Mouse (Mus musculus) limb, embryonic 11.5 days (tissue): ENCODE results near the gene Pik3ca. TPM values are rescaled to one million over a fixed set of nuclear protein-coding genes. Genes with fewer than 3 reads are reported as not detected.

ENCODE experiments used
- ATAC-seq: fragments of 200-750 bp; cut with Nextera tagmentation; 2 replicates; pipeline ENCODE4 v1.8.0; 2017; ENCODE audit warnings: low read depth; ENCODE audit not compliant: insufficient number of reproducible peaks, low FRiP score, low TSS enrichment
- DNase-seq: peaks from one replicate; pipeline ENCODE4 v3.0.0-alpha.2; 2015; ENCODE audit warnings: low spot score
- H3K27ac ChIP-seq: fragments of 300-500 bp; sonication (generic); replicated peaks from 2 replicates; pipeline ENCODE4 v1.5.1; 2014; ENCODE audit warnings: low read depth, mild to moderate bottlenecking, low read length
- H3K27me3 ChIP-seq: fragments of 300-500 bp; sonication (generic); 2 replicates; pipeline ENCODE4 v1.6.1; 2014; ENCODE audit warnings: mild to moderate bottlenecking, low read length, mixed read lengths; ENCODE audit not compliant: control insufficient read depth, insufficient read depth
- H3K36me3 ChIP-seq: fragments of 300-500 bp; sonication (generic); 2 replicates; pipeline ENCODE4 v1.6.1; 2014; ENCODE audit warnings: mild to moderate bottlenecking, low read length, moderate library complexity, mixed read lengths; ENCODE audit not compliant: control insufficient read depth, insufficient read depth
- H3K4me1 ChIP-seq: fragments of 300-500 bp; sonication (generic); 2 replicates; pipeline ENCODE4 v1.6.1; 2014; ENCODE audit warnings: low read length, mixed read lengths; ENCODE audit not compliant: control insufficient read depth, insufficient read depth
- H3K4me2 ChIP-seq: fragments of 300-500 bp; sonication (generic); 2 replicates; pipeline ENCODE4 v1.6.1; 2014; ENCODE audit warnings: low read depth, mild to moderate bottlenecking, moderate library complexity; ENCODE audit not compliant: severe bottlenecking
- H3K4me3 ChIP-seq: fragments of 300-500 bp; sonication (generic); 2 replicates; pipeline ENCODE4 v1.5.1; 2014; ENCODE audit warnings: low read depth, low read length
- H3K9ac ChIP-seq: fragments of 300-500 bp; sonication (generic); 2 replicates; pipeline ENCODE4 v1.6.1; 2014; ENCODE audit warnings: mild to moderate bottlenecking, low read length
- H3K9me3 ChIP-seq: fragments of 300-500 bp; sonication (generic); 2 replicates; pipeline ENCODE4 v1.6.1; 2016; ENCODE audit warnings: low read length; ENCODE audit not compliant: control insufficient read depth
- WGBS: fragments of 180-500 bp; shearing (Covaris S2); extraction: QIAGEN DNeasy Blood & Tissue Kit; methylation state at CpG from one replicate; pipeline ENCODE4 v1.1.7; 2014; 5-methylcytosine and 5-hydroxymethylcytosine counted together
- polyA plus RNA-seq: library from polyadenylated mRNA; unstranded; fragments of >200 nt; fragmentation: Nextera tagmentation; extraction: Ambion mirVana; gene quantifications from 2 replicates; pipeline ENCODE4 v1.2.1, GENCODE M21; 2014

Pik3ca gene
- polyA plus RNA-seq, 1 experiment from 2014 or later, result 16.9 TPM

DNA sequence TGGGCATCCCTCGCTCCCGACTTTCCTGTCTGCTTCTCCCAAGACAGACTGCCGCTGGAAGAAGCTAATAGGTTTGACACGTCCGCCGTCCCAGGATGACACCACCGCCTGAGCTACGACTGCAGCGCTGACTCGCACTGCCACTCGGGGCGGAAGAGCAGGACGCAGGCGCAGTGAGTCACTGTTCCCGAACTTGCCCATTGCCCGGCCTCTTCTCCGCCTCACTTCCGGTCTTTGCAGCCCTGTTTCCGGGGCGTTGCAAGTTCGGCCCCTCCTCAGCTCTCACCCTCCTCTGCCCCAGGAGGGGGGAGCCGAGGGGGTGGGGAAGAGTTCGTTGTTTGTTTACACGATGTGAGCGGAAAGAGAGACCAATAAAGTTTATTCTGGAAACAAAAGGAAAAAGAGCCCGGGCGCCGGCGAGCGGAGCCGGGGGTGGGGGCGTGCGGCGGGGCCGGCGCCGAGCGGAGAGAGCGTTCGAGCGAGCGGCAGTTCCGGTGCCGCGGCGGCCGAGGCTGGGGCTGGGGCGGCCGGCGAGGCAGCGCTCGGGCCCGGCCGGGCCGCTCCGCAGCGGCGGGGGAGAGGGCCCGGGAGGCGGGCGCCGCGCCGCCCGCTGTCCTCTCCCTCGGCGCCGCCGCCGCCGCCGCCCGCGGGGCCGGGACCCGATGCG lies 544 bp upstream of the Pik3ca start:
- Histone ChIP-seq H3K4me2 (peak overlapping the region; percentile 69), H3K4me1 (peaks cover 20% of the 10 kb centered on the region), H3K36me3 (no peaks in the 10 kb centered on the region), H3K9me3 (no peaks in the 10 kb centered on the region), H3K27ac (peak overlapping the region; percentile 97), H3K4me3 (peak overlapping the region; percentile 95), H3K27me3 (no peaks in the 10 kb centered on the region), H3K9ac (peak overlapping the region; percentile 95)
- DNase-seq (peak; percentile 98), ATAC-seq (peak; percentile 99)
- under 1% methylated on average over 51 of the region's 77 CpGs for WGBS

DNA sequence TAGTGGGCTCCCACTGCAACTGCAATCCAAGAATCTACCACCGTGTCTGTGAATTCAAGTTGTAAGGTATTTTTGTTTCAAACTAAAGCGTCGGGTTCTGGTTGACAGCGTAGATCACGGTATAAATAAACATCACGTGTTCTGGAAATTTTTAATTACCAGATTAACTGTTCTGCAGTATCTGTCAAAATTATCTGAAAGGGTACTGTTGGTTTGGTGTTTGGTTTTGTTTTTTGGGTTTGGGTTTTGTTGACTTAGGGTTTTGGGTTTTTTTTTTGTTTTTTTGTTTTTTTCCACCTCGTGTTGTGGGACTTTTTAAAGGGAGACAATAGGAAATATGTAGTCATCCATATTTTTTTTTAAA lies 686 bp downstream of the Pik3ca start:
- peaks cover 20% of the 10 kb centered on the region for H3K4me1 ChIP-seq
- DNase-seq, result no peak
- peak overlapping the region; percentile 95 for H3K4me3 ChIP-seq
- H3K4me2 ChIP-seq, result peak overlapping the region; percentile 69
- H3K36me3 ChIP-seq, result no peaks in the 10 kb centered on the region
- no peaks in the 10 kb centered on the region for H3K9me3 ChIP-seq
- no peak overlapping the region for H3K27ac ChIP-seq
- no peak overlapping the region; the same call in 1 of the 2 replicates for H3K9ac ChIP-seq
- ATAC-seq, result no peak
- no peaks in the 10 kb centered on the region for H3K27me3 ChIP-seq
- 3% methylated on average over 7 of the region's 7 CpGs for WGBS

DNA sequence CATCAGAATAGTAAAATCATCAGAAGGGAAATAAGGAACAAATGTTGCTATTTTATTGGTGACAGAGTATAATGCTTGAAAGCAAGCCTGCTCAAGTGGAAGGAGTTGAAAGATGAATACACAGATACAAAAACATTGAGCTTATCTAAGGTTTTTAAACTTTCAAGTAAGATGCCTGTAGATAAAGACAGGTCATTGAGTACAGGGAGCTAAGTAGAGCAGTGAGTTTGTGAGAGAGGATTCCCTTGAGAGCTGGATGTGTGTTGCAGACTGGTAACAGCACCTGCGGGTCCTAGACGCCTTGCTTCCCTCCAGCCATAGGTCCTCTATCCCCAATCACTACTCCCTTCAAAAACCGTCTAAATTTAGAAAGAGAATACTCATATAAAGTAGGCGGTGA lies 1.2 kb downstream of the Pik3ca start:
- WGBS, result 14% methylated on average over 4 of the region's 4 CpGs
- no peaks in the 10 kb centered on the region for H3K36me3 ChIP-seq
- ATAC-seq (no peak), DNase-seq (no peak)
- peak overlapping the region; percentile 17; the same call in 1 of the 2 replicates for H3K4me2 ChIP-seq
- H3K27me3 ChIP-seq, result no peaks in the 10 kb centered on the region
- peaks cover 25% of the 10 kb centered on the region for H3K4me1 ChIP-seq
- no peaks in the 10 kb centered on the region for H3K9me3 ChIP-seq
- H3K27ac ChIP-seq, result no peak overlapping the region
- no peak overlapping the region for H3K9ac ChIP-seq
- no peak overlapping the region for H3K4me3 ChIP-seq

DNA sequence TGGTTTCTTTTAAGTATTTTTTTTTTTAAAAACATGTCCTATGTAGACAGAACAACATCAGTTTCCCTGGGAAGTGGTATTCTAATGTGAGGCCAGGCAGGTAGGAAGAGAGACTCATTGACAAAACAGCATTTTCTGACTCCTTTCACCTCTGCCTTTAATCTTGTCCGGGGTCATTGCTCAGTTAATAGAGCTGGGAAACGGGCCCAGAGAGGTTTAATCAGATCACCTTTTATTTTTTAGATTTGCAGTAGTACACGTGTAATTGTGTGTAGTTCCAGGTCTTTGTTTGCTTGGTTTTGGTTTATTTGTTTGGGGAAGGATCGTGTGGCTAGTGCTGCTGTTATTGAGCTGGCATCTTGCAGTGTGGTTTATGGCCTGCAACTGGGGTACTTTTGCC lies 1.9 kb downstream of the Pik3ca start:
- no peak overlapping the region for H3K4me2 ChIP-seq
- no peaks in the 10 kb centered on the region for H3K9me3 ChIP-seq
- peaks cover 25% of the 10 kb centered on the region for H3K4me1 ChIP-seq
- ATAC-seq (no peak), DNase-seq (no peak)
- no peak overlapping the region for H3K27ac ChIP-seq
- no peaks in the 10 kb centered on the region for H3K27me3 ChIP-seq
- no peak overlapping the region for H3K4me3 ChIP-seq
- H3K9ac ChIP-seq, result no peak overlapping the region
- no peaks in the 10 kb centered on the region for H3K36me3 ChIP-seq
- 19% methylated on average over 4 of the region's 4 CpGs for WGBS

DNA sequence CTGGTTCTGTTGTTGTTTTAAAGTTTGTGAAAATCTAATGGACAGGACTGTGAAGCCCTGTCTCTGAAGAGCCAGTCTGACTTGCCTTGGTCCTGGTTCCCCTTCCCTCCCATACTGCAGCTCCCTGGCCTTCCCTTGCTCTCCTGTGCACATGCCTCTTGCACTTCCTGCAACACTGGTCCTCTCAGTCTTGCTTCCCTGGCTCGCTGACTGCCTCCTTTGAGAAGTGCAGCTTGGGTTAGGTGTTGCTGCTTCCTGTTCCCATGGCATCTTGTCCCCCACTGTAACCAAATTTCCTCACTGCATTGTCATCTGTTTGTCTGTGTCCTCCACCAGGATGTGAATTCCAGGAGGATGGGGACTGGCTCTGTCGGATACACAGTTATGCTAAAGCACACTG lies 2.5 kb downstream of the Pik3ca start:
- no peak overlapping the region for H3K27ac ChIP-seq
- H3K4me2 ChIP-seq, result no peak overlapping the region
- no peak overlapping the region for H3K9ac ChIP-seq

DNA sequence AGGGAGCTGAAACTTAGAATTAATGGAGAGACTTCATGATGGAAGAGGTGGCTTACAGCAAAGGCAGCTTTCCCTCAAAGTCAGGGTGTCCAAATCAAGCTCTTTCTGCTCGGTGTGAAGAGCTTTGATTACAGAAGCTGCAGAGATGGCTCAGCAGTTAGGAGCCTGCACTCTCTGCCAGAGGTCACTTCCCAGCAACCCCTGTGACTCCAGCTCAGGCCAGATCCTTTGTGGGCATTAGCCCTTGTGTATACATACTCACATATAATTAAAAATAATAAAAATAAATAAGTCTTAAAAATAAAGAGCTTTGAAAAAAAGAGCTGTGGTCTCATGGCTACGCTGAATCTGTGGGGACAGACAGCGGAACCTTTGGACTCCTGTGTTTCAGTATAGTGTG lies 4.1 kb downstream of the Pik3ca start:
- ATAC-seq (no peak), DNase-seq (no peak)
- no peaks in the 10 kb centered on the region for H3K9me3 ChIP-seq
- no peaks in the 10 kb centered on the region for H3K36me3 ChIP-seq
- H3K27ac ChIP-seq, result no peak overlapping the region
- no peak overlapping the region for H3K4me3 ChIP-seq
- H3K27me3 ChIP-seq, result no peaks in the 10 kb centered on the region
- H3K9ac ChIP-seq, result no peak overlapping the region
- H3K4me1 ChIP-seq, result peaks cover 25% of the 10 kb centered on the region
- H3K4me2 ChIP-seq, result no peak overlapping the region
- 71% methylated on average over 3 of the region's 3 CpGs for WGBS

More for the DNA sequence above, 2.5 kb downstream of the Pik3ca start:
- DNase-seq, result peak; percentile 39
- Histone ChIP-seq H3K9me3 (no peaks in the 10 kb centered on the region), H3K4me3 (no peak overlapping the region), H3K36me3 (no peaks in the 10 kb centered on the region), H3K4me1 (peaks cover 25% of the 10 kb centered on the region), H3K27me3 (no peaks in the 10 kb centered on the region)
- 25% methylated on average over 2 of the region's 2 CpGs for WGBS
- ATAC-seq, result no peak

DNA sequence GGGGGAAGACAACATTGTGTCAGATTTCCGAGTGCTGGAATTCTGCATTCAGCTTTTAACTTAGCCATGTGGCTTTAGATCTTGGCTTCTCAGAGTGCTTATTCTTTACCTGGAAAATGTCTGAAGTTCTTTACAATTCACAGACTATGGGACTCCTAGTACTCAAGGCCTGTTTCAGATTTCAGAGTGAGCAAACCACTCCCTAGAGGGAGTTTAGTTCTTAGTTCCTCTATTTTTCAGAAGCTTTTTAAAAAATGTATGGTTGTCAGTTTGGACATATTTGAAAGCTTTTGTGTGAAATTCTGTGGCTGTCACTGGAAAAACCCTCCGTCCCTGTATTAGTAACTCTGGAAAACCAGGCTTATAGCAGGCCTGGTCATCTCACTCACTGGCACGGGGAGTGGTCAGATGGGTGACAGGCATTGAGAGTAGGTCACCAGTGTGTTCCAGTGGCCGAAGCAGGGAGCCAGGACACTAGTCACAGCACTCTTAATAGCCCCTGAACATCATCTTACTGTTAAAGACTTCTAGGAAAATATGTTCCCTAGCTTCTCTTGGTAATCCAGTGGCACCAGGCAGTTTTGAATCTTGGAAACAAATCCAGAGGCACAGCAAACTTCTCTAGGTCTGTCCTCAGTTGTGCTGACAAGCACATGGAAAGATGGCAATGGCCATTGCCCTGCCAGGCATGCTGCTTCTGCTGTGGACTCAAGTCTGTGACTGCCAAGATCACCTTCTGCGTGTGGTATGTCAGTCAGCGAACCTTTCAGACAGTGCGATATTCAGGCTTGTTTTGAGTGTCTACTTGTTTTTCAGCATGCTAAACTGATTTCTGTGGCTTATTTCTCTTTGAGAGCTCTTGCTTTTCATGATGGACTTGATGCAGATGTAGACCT lies 5.8 kb downstream of the Pik3ca start:
- Histone ChIP-seq H3K27me3 (no peaks in the 10 kb centered on the region), H3K36me3 (no peaks in the 10 kb centered on the region), H3K9ac (no peak overlapping the region), H3K4me2 (no peak overlapping the region), H3K4me1 (peaks cover 25% of the 10 kb centered on the region), H3K27ac (no peak overlapping the region), H3K9me3 (no peaks in the 10 kb centered on the region), H3K4me3 (no peak overlapping the region)
- DNase-seq, result no peak
- 81% methylated on average over 7 of the region's 7 CpGs for WGBS
- ATAC-seq, result no peak

DNA sequence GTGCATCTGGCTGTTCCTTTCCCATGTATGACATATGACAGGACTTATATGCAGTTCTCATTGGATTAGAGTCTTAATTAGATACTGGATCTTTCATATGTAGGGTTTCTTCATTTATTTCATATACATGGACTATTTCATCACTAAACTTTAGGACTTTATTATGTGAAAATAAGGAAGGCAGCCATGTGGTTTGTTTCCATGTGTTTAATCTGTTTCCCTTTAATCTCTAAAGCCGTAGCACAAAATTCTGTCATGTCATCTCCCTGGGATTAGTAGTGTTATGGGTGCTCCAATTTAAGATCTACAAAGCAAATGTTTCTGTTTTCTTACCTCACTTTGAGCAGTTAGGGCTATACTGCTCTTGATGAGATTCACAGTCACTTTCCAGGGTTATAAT lies 8.2 kb downstream of the Pik3ca start:
- ATAC-seq (no peak), DNase-seq (no peak)
- no peaks in the 10 kb centered on the region for H3K9me3 ChIP-seq
- H3K4me3 ChIP-seq, result no peak overlapping the region
- no peaks in the 10 kb centered on the region for H3K36me3 ChIP-seq
- H3K4me2 ChIP-seq, result no peak overlapping the region
- no peak overlapping the region for H3K9ac ChIP-seq
- H3K4me1 ChIP-seq, result peaks cover 5% of the 10 kb centered on the region
- H3K27me3 ChIP-seq, result no peaks in the 10 kb centered on the region
- no peak overlapping the region for H3K27ac ChIP-seq
- WGBS, result 86% methylated on average over 1 of the region's 1 CpGs
